Mouse (Mus musculus) spleen, embryonic (tissue): Measurements from ENCODE around the gene Aldh16a1.

Experiments
- CTCF ChIA-PET: fragments of 350-600 bp; sonication (Branson Sonifier 250); formaldehyde crosslinking; loops from one replicate; lab custom pipeline; 2022; lab: Charles Lee

Gene Aldh16a1

GRCm38 (mm10) chr7:45180896-45181477 lies 26.6 kb upstream of the Aldh16a1 start, which contains the start of gene Pth2:
Gene Pth2, plus strand, starts transcription at chr7:45180995.
- CTCF ChIA-PET: interaction anchor here (0.5 to 0.7 kb wide), 2 partner anchors 10 to 588 kb away, joined by 3 to 4 read pairs; no protein-coding TSS in a partner anchor

- CTCF ChIA-PET: no interaction called here
These were observed 25.1 kb upstream of the Aldh16a1 start, which contains the start of gene Gfy for GRCm38 (mm10) chr7:45179469-45179868. Gene Gfy, minus strand, starts transcription at chr7:45179569.

- CTCF ChIA-PET: interaction anchor here (0.9 kb wide), 1 partner anchor 13 kb away, joined by 6 read pairs; no protein-coding TSS in a partner anchor
These were observed 24.2 kb upstream of the Aldh16a1 start for GRCm38 (mm10) chr7:45178550-45178949.

GRCm38 (mm10) chr7:45176356-45176755 lies 22.0 kb upstream of the Aldh16a1 start:
- CTCF ChIA-PET: no interaction called here

GRCm38 (mm10) chr7:45175929-45176328 lies 21.5 kb upstream of the Aldh16a1 start:
- CTCF ChIA-PET: no interaction called here

- CTCF ChIA-PET: interaction anchor here (0.6 kb wide), 3 partner anchors 17 to 171 kb away, joined by 3 to 7 read pairs (median 3); no protein-coding TSS in a partner anchor
These were observed 21.0 kb upstream of the Aldh16a1 start for GRCm38 (mm10) chr7:45175398-45175797.

- CTCF ChIA-PET: interaction anchor here (0.6 to 0.7 kb wide), 4 partner anchors 14 to 172 kb away, joined by 3 to 13 read pairs (median 5); no protein-coding TSS in a partner anchor
These were observed 20.3 kb upstream of the Aldh16a1 start for GRCm38 (mm10) chr7:45174567-45175280.

GRCm38 (mm10) chr7:45173772-45174171 lies 19.4 kb upstream of the Aldh16a1 start:
- CTCF ChIA-PET: interaction anchor here (0.6 kb wide), 2 partner anchors 9 to 12 kb away, joined by 3 to 5 read pairs; no protein-coding TSS in a partner anchor

GRCm38 (mm10) chr7:45172974-45173373 lies 18.6 kb upstream of the Aldh16a1 start:
- CTCF ChIA-PET: interaction anchor here (0.6 kb wide), 1 partner anchor 91 kb away, joined by 4 read pairs; no protein-coding TSS in a partner anchor

GRCm38 (mm10) chr7:45169495-45169894 lies 15.1 kb upstream of the Aldh16a1 start:
- CTCF ChIA-PET: no interaction called here

GRCm38 (mm10) chr7:45168656-45169055 lies 14.3 kb upstream of the Aldh16a1 start:
- CTCF ChIA-PET: no interaction called here

- CTCF ChIA-PET: no interaction called here
These were observed 13.5 kb upstream of the Aldh16a1 start for GRCm38 (mm10) chr7:45167761-45168445.

GRCm38 (mm10) chr7:45166950-45167401 lies 12.6 kb upstream of the Aldh16a1 start:
- CTCF ChIA-PET: no interaction called here

- CTCF ChIA-PET: interaction anchor here (1.1 kb wide), 1 partner anchor 109 kb away, joined by 3 read pairs; no protein-coding TSS in a partner anchor
These were observed 11.3 kb upstream of the Aldh16a1 start for GRCm38 (mm10) chr7:45165701-45166100.

- CTCF ChIA-PET: interaction anchor here (0.6 to 1.7 kb wide), 4 partner anchors 9 to 134 kb away, joined by 3 to 5 read pairs (median 4); no protein-coding TSS in a partner anchor
These were observed 10.4 kb upstream of the Aldh16a1 start for GRCm38 (mm10) chr7:45164833-45165232.

- CTCF ChIA-PET: interaction anchor here (1.7 kb wide), 1 partner anchor 34 kb away, joined by 4 read pairs; no protein-coding TSS in a partner anchor
These were observed 9.5 kb upstream of the Aldh16a1 start, which contains the start of gene Slc17a7 for GRCm38 (mm10) chr7:45163735-45164490. Gene Slc17a7, plus strand, starts transcription at chr7:45163949.

GRCm38 (mm10) chr7:45162996-45163615 lies 8.7 kb upstream of the Aldh16a1 start:
- CTCF ChIA-PET: interaction anchor here (0.7 to 1.7 kb wide), 2 partner anchors 35 to 63 kb away, joined by 3 to 4 read pairs; no protein-coding TSS in a partner anchor

GRCm38 (mm10) chr7:45162551-45162950 lies 8.2 kb upstream of the Aldh16a1 start:
- CTCF ChIA-PET: interaction anchor here (0.6 to 1.3 kb wide), 4 partner anchors 11 to 64 kb away, joined by 3 to 4 read pairs (median 4); no protein-coding TSS in a partner anchor

GRCm38 (mm10) chr7:45161612-45162473 lies 7.5 kb upstream of the Aldh16a1 start:
- CTCF ChIA-PET: interaction anchor here (0.6 to 1.3 kb wide), 3 partner anchors 11 to 37 kb away, joined by 3 to 4 read pairs (median 4); no protein-coding TSS in a partner anchor
